Mouse (Mus musculus) right cerebral cortex, postnatal 25 days (tissue): ENCODE results near the gene Mcrip1.
A peak's percentile ranks its signal among the peaks of the same experiment; 100 is the strongest.
"Not testable (repeated sequence)": the region's sequence is repeated elsewhere in the genome, so short reads cannot be mapped to it uniquely, and the experiment has no call there.

Source experiments
- DNase-seq: peaks from one replicate; pipeline ENCODE4 v3.0.0; 2022

Gene Mcrip1

DNA sequence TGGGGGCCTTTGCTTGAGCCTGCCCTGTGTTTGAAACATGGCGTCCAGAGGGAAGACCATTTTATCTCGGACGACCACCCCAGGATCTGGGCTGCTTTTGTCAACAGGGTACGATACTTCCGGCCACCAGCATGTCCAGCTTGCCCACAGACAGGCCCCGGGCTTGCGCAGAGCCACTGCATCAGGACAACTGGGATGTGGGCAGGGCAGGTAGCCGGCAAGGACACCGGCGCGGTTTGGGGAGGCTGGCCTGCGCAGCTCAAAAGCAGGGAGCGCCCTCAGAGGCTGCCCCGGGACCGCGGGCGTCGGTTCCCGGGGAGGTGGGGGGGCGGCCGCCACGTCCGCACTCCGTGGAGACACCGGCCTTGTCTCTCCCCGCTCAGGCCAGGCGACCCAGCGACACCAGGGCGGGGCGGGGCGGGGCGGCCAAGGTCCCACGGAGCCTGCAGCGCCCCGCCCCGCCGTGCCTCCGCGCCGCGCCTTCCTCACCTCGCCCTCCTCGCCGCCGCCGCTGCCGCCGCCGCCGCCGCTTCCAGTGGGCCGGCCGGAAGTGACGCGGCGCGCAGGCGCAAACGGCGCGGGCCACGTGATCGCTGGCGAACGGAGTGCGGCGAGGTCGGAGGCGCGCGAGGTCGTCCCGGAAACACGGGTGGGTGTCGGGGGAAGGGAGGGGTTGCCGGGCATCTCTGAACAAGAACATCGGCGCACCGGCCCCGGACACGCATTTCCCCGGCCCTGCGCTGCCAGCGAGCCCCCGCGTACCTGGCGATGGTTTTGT lies at the start of gene Mcrip1:
Gene Mcrip1, minus strand, starts transcription at position 560 of the 778 bp plus-strand sequence.
- peak; percentile 94 for DNase-seq

DNA sequence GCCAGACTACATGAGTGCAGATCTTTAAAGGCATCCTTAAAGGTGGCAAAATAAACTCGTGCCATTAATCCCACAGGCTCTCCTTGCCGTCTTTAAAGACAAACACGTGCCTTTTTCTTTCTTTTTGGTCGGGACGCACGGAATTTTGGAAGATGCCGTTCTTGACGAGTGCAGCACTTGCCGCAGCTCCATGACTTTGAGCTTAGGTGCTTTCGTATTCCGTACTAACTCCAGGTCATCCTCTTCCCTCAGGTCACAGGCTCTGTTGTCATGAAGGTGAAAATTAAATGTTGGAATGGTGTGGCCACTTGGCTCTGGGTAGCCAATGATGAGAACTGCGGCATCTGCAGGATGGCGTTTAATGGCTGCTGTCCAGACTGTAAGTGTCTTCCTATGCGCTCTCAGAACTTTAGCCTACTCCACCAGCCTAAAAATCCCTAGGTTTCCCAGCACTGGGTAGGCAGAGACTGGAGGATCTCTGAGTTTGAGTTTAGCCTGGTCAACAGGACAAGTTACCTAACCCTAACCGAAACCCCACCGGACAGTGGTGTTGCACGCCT lies 49.5 kb upstream of the Mcrip1 start:
- no peak for DNase-seq

DNA sequence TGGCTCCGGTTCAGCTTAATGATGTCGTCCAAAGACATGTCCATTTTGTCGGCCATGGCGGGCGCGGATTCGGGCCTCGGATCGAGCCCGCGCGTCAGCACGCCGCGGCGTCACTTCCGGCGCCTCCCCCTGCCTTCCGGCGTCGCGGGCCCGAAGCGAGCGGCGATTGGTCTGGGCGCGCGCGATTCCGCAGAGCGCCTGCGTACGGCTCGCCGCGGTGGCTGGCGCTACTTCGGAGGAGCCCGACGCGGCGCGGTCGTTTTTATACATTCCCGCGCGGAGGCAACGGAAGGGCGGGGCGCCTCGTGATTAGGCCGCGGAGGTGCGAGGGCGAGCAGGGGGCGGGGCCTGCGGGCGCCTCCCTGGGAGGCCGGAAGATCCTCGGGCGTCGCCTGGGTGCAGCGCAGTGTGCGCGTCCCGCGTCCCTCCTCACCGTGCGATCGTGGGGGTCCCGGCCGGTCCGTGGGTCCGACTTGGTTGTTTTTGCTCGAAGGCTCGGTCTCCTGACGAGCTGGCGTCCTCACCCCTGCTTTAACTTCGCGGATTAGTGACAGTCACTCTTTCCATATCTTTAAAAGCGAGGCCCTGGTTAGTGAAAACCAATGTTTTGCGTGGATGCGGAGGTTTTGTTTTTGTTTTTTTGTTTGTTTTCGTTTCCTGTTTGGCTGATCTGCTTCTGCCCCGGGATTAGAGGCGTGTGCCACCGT lies 48.9 kb upstream of the Mcrip1 start, which contains the start of the genes Alyref and Anapc11:
Gene Alyref, minus strand, starts transcription at position 83 of the 707 bp plus-strand sequence.
Gene Anapc11, plus strand, starts transcription at position 139 of the 707 bp plus-strand sequence.
- DNase-seq: peak; percentile 96

DNA sequence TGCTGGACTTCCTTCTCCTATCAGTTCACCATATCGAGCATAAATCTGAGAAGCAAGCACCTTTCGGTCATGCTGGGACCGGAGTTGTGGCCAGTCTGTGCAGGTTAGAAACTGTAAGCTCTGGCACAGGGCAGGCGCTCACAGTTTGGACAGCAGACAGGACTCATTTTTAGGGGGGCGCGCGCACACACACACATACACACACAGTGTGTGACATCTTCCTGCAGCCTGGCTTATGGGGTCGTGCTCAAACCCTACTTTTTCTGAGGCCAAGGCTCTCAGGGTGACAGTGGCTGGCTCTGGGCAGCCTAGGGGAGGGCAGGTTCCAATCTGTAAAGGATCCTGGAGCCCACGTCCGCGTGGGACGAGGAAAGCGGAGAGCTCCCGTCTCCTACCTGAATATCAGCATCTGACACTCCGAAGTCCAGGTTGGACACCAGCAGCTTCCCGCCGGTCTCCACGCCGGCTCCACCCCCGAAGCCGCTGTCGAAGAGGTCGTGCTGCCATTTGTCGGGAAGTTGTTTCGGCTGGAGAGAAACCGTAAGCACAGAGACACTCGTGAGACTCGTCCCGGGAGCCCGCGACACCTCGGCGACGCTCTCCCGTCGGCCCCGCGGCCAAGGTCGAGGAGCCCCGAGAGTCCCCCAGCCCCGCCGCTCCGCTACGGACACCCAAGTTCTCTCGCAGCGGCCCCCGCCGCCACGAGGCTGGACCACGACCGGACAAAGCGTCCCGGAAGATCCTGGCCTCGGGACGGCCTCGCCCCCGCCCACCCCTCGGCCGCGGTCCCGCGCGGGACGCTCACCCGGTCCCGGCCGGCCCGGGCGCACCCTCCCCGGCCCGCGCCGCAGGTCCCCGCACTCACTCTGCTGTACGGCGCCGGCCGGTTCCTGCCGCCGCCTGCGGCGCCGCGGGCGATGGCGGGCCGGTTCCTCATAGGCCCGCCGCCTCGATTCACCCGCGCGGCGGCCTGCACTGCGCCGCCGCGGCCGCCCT lies 48.0 kb upstream of the Mcrip1 start:
- no peak for DNase-seq

DNA sequence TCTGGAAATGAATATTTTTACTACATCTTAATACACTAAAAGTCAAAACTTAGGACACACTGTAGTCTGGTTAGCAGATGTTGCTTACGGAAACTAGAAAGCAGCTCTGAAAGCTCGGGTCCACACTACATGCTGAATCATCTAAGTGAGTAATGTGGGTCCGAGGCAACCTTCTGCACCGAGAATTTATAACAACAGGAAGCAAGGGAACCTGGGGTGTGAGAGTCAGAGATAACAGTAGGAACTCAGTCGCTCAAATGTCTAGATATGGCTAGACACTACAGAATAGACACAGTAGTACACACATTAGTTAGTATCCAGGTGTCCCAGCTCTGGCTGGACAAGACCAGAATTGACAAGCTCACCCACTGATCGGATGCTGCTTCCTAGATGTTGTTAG lies 39.0 kb upstream of the Mcrip1 start:
- DNase-seq: no peak

DNA sequence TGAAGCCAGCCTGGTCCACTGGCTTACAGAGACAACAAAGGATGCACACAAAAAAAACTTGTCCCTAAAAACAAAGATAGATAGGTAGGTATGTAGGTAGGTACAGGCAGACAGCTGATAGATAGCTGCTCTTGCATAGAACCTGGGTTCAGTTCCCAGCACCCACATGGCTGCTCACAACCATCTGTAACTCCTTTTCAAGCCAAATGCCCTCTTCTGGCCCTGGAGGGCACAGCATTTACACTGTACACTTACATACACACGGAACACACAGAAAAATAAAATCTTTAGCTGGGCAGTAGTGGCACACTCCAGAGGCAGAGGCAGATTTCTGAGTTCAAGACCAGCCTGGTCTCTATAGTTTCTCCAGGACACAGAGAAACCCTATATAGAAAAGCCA lies 34.4 kb upstream of the Mcrip1 start:
- DNase-seq: no peak

DNA sequence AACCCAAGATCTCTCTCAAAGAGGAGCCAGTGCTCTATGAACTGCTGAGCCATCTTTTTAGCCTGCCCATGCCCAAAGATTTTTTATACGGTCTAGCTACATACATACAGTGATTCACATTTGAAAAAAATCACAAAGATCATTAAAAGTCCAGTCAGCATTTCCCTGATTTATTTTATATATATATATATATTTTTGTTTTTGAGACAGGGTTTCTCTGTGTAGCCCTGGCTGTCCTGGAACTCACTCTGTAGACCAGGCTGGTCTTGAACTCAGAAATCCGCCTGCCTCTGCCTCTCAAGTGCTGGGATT lies 33.4 kb upstream of the Mcrip1 start:
- not testable (repeated sequence) for DNase-seq

DNA sequence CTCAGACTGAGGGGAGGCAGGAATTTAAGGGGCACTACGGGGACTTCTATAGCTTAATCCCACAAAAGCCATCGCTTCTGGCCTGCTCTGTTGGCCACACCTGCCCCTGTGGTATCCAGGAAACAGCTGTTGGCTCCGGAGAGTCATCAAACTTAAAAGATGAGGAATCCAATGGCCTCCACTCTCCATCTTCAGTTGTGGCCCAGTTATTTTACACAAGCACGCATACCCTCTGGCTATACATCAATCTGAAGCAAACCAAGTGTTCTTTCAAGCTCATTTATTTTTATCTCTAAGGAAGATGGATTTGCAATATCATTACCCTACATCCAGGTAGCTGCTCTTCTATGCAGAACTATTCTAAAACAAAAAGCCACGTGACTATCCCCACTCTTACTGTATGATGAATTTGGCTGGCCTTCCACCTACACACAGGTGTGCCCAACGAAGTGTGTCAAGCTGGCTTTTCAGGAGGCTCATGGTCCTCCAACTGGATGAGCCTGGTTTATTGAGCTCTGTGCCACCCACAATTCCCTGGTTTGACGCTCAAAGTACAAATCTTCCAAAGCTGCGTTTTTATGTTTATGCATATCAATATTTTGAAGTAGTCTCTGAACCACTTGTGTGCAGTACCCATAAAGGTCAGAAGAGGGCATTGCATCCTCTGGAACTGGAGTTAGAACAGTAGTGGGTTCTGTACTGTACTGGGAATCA lies 32.9 kb upstream of the Mcrip1 start:
- no peak for DNase-seq

DNA sequence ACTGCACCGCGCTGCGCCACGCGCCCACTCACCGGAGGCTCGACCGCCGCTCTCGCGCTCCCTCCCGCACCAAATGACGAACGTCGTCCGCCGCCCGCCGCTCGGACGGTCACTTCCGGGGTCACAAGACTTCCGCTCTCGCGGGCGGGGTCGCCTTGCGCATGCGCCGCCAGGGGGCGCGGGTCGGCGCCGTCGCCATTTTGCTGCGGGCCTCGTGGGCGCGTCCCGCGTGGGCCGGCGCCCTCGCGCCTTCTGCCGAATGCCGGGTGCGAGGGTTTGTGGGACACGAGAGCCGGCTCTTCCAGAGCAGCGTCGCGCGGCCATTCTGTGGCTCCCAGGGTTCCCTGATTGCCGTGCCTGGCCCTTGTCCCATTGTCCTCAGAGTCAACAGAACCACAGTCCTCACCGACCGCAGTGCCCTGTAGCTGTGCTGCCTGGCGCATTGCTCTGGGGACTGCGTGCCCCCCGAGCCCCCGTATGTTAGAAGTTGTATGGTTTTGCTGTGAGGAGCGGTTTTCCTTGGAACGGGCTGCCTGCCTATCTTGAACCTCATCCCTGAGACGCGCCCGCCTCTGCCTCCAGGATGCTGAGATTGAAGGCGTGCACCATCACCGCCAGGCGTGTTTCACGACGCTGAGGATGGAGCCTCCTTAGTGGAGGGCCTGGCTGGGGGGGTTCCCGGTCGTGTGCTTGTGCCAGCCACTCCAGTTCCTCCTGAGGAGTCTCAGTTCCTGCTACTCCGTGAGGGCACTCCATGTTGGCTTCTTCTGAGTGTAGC lies 32.2 kb upstream of the Mcrip1 start, which contains the start of gene Arhgdia:
Gene Arhgdia, minus strand, starts transcription at position 135 of the 778 bp plus-strand sequence.
- peak; percentile 92 for DNase-seq

DNA sequence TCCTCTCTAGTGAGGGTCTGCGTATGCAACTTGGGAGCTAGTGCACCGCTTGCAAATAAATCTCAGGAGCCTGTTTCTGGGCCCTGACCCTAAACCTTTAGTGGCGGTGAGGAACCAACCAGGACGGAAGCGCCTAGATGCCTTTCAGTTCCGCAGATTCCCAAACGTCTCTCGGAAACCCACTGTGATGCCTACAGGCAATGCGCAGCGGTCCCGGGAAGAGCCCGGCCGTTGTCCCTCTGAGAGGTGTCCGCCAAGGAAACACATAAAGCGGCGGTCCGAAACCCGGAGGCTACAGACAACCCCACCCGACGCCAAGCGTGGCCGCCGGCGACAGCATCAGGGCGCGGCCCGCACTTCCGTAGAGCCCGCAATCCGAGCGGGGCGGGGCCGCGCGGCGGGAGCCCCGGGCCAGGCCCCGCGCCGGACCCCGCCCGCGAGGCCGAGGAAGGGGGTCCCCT lies 31.4 kb upstream of the Mcrip1 start:
- DNase-seq: peak; percentile 50

DNA sequence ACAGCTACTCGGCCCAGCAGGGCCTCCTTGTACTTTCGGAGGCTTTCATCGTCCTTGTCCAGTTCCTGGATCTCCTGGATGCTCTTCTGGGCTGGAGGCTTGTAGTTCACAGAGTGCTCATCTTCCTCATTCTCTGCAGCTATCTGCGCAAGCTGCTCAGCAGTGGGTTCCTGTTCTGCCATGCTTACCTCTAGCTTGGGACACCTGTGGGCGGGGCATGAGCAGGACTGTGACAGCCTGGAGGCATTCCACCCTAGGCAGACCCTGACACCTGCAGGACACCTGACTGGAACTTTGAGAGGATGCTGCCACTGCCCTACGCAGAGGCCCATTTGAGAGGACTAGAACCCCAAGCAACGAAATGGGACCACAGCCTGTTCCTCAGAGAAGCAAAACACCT lies 30.7 kb upstream of the Mcrip1 start:
- no peak for DNase-seq

DNA sequence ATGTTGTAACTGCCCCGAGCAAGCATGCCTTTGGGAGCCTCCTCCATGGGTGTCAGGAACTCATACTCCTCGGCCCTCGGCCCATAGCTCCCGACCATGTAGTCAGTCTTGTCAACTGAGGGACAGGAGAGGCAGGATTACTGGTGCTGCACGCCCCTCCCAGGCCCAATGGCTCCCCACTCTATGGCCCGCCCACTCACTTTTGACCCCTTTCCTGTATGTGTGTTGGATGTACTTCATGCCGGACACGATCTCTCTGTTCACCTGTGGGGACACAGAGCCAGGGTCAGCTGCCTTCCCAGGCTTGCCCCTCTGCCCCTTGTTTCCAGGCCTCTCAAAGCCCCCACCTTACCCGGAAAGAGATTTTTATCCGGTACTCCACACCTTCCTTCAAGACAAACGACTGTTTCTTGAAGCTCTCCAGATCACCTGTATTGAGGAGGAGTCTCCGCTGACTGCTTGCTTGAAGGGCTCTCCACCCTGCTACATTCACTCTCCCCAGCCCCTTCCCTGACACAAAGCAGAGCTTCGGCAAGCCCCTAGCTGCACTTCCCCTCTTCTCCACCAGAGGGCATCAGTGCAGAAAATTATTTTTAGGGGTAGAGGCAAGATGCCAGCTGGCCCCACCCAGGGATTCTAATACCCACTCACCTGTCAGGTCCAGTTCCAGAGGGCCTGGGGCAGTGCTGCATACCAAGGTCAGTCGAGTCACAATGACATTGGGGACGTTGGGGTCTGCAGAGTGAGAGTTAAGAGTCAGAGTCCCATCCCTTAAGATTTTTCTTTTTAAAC lies 30.0 kb upstream of the Mcrip1 start:
- peak; percentile 64 for DNase-seq

DNA sequence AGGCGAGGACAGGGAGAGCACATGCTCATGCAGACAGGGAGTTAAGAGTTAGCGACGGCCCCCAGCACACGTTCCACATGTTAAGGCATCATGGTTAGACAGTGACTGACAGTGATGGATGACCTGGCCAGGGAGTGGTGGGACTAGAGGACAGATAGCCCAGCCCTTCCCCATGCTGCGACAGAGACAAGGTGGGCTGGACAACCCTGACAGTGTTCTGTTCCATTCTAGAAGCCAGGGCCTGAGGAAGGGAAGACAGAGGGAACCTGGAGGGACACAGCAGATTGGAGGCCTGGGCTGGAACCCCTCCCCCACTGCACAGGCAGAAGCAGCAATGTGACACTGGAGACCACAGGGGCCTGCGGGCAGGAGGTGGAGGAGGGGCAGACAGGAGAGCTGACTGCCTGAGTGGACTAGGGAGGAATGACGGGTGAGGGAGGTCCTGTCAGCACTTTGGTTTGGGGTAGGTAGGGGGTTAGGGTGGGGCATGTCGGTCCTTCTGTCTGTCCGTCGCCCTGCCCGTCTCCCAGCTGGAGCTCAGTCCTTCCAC lies 29.2 kb upstream of the Mcrip1 start:
- no peak for DNase-seq

DNA sequence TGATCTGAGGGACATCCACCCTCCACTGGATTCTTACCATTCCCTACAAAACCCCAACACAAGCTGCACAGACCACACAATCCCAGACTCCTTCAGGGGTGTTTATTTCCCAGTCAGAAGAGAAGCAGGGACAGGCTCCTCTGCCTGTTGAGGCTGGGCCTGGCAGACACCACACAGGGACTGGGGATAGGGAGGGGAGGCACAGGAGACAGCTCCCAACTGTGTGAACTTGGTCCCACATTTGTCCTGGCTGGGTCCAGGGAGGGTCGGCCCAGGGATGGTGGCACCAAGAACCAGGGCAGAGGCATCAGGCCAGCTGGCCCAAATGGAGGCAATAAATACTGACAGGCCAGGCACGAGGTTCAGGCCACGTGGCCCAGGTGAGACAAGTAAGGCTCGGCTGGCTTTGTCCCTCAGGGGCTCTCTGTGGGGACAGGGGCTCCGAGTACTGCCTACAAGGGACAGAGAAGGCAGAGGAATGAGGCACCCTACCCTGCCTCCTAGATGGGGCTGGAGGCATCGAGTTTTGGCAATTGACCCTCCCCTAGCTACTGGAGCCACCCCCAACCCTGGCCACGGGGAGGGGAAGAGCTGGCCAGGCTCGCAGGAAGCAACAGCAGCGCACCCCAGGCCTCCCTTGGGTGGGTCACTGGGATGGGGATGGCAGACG lies 28.6 kb upstream of the Mcrip1 start:
- DNase-seq: no peak

DNA sequence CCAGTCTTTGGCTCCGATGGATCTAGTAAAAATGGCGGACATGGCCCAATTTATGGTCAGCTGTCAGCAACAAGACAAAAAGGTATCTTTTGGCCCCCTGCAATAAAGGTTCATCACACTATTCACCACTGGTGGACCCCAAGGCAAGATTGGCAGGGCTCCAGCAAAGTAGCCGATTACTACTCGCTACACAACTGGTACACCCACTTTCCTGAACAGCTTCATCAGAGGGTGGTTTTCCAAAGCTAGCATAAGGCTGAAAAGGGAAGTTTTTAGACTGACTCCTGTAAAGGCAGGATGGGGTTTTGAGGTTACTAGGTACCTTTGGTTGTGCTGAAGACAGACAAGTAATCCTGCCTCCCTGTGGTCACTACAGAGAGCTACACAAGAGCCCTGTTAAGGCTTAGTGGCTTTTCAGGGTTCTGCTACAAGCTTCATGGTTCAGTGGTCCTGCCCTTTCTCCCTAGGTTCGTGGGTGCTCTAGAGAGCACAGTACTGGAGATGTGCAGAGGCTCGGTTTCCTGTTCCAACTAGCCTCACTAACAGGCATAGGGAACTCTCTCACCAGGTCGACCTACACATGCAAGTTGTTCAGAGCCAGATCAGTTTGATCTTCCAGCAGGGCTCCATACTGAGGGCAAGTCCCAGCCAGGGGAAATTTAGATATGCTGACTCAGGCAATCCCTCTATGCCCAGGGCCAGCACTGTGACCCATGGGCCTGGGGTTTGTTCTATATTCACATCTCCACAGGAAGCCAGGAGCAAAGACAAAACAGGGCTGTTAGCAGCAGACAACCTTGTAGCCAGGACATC lies 27.9 kb upstream of the Mcrip1 start:
- DNase-seq: no peak

DNA sequence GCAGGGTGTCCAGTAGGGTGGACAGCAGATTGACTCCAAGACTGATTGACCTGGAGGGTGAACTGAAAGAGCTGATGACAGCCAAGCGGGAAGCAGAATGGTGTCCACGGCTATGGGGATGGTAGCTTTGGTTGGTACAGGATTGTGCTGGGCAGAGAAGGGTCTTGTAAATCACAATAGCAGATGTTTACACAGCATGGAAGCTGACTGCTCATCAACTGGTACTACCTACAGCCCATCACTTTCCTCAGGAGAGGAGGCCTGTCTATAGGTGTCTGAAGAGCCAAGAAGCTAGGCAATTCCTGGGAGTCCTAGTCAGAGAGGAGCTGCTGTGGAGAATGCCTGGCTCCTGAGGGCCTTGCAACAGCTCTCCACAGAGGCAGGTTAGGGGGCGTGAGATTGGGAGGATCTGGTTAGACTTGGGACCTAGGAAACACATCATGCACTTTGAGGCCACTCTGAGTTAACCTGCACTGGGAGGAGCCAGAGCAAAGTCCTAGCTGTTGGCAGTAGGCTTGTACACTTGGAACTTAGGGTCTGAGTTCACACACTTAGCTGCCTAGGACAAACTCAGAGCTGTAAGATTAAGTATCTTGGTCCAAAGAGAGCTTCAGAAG lies 26.9 kb upstream of the Mcrip1 start:
- no peak for DNase-seq

DNA sequence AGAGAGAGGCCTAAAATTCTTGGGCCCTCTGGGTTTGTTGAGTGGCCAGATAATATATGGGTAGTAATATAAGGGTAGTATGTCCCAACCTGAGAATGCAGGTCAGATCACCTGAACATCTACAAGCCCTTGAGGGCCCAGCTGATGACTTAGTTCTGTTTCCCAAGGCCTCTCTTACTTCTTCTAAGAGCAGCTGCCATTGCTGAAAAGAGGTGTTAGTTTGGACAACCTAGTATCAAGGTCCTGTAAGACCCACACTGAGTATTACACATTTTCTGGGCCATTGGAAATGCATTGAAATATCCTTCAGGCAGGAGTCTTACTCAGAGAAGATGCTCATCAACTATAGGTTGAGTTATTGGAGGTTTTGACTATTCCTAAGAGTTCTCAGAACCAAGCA lies 26.4 kb upstream of the Mcrip1 start:
- no peak for DNase-seq

DNA sequence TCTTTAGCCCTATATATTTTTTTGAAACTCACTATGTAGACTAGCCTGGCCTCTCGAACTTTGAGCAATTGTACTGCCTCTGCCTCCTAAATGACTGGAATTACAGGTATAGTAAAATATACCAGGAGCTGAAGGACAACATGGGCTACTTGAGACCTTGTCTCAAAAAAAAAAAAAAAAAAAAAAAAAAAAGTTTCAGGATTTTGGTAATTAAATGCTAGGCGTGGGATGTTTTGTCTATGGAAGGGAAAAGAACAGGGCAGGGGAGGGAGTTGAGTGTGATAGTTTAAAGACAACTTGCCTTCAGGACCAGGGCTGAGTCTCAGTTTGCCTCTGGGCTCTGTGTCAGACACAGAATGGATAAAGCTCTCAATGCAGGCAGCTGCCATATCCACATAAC lies 25.5 kb upstream of the Mcrip1 start:
- DNase-seq: no peak
